Mouse (Mus musculus) embryo, embryonic 10 days (tissue): Measurements from ENCODE around the gene Cct7.
A peak's percentile ranks its signal among the peaks of the same experiment; 100 is the strongest.

Source experiments
- DNase-seq: peaks from one replicate; pipeline ENCODE4 v3.0.0-alpha.2; 2015; ENCODE audit warnings: low spot score

Gene Cct7

DNA sequence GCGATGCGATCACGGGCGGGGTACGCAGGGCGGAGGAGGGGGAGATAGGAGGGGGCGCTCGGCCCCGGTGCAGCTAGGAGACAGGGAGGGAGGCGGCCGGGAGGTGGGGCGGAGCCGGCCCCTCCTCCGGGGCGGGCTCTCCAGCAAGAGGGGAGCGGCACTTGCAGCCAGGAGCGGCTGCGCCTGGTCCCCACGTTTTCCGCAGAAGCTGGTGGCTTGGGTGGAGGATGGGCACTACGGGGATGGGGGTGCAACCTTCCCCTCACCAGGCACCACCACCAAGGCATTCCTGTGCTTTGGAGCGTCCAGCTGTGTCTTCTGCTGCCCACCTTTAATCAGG, 51.6 kb downstream of the Cct7 start, which contains the start of gene Fbxo41:
Gene Fbxo41 (minus strand): TSS at position 84 of the 340 bp plus-strand sequence.
- peak; percentile 34 for DNase-seq

DNA sequence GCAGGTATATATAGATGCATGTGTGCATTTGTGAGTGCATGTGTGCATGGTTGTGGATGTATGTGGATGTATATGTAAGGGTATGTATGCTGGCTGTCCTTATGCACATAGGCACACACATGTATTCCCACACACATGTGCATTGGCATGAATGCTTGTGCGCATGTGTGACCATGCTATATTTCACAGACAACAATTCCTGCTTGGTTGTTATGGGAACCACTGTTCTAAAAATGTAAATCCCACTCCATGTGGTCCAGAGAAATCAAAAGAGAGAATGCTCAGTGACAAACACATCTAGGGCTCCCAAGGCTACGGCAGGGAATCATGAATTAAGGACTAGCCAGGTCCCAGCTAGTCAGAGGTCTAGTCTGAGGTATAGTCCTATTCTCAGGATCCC, 53.6 kb downstream of the Cct7 start:
- DNase-seq: no peak

DNA sequence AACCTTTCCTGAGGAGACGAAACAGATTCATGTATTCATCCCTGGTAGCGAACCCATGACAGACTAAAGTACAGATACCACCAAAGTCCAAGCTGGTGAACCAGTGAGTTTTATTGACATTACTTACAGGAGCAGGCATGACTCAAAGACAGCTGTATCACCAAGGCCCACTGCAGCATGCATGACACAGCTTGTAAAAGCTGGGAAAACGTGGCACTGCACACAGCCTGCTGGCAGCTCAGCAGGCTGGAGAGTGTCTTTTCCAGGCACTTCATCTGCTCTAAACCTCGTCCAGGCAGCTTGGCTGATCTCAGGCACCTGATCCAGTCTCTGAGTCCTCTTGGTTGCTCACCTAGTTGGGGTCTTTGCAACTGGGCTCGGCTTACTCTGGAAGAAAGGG, 57.3 kb downstream of the Cct7 start:
- DNase-seq: no peak

DNA sequence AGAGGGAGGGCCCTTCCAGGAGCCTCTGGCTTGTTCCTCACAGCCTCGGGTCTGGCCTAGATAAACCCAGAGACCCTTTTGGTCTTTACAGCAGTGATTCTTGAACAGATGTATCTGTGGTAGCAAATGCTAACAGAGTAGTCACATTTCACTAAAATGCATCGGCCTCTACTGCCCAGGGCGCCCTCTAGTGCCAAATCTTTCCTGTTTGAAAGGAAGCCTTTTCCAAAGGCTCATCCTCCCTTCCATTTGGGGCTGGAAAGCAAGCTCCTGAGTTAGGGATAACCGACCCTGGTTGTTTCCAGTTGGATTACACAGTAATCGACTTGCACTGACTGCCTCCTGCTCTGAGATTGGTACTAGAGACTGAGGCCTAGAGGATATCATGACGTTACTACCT, 59.2 kb downstream of the Cct7 start:
- DNase-seq: peak; percentile 82

DNA sequence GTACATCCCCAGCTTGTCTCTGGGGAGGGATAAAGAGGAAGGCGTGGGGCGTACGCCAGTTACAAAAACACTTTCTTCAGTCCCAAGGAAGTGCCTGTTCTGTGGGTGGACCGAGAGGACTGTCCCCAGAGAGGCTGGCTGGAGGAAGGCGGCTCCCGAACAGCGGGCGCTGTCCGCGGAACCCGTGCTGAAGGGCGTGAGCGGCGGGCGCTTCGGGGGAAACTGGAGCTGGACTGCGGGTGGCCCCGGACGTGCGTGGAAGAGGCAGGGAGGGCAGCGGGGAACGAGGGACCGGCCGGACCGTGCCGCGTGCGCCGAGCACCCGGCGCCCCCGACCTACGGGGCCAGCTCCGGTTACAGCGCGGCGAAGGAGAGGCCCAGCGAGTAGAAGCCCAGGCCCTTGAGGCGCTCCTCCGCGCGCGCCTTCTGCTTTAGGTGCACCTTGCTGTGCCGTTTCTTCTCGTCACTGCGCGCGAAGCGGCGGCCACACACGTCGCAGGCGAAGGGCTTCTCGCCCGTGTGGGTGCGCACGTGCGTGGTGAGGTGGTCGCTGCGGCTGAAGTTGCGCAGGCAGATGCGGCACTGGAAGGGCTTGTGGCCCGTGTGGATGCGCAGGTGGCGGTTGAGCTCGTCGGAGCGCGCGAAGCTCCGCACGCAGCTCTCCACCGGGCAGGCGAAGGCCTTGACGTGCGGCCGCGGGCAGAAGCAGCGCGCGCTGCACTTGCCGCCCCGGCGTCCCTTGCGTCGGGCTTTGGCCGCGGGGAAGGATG, 60.2 kb downstream of the Cct7 start:
- DNase-seq: peak; percentile 67

DNA sequence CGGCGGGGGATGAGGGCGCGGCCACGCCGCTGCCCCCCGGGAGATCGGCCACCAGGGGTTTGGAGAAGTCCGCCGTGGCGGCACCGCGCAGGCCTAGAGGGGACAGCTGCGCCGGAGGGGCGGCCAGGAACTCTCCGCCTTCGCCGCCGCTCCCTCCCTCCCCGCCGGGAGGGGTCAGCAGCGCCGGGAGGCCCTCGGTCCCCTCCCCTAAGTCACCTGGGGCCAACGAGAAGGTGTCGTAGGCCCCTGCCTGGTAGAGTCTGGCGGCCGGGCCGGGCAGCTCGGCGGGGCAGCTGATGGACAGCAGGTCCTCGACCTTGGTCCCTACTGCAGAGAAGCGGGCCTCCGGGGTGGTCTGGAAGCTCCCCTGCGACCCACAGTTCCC, 60.7 kb downstream of the Cct7 start:
- DNase-seq: no peak

DNA sequence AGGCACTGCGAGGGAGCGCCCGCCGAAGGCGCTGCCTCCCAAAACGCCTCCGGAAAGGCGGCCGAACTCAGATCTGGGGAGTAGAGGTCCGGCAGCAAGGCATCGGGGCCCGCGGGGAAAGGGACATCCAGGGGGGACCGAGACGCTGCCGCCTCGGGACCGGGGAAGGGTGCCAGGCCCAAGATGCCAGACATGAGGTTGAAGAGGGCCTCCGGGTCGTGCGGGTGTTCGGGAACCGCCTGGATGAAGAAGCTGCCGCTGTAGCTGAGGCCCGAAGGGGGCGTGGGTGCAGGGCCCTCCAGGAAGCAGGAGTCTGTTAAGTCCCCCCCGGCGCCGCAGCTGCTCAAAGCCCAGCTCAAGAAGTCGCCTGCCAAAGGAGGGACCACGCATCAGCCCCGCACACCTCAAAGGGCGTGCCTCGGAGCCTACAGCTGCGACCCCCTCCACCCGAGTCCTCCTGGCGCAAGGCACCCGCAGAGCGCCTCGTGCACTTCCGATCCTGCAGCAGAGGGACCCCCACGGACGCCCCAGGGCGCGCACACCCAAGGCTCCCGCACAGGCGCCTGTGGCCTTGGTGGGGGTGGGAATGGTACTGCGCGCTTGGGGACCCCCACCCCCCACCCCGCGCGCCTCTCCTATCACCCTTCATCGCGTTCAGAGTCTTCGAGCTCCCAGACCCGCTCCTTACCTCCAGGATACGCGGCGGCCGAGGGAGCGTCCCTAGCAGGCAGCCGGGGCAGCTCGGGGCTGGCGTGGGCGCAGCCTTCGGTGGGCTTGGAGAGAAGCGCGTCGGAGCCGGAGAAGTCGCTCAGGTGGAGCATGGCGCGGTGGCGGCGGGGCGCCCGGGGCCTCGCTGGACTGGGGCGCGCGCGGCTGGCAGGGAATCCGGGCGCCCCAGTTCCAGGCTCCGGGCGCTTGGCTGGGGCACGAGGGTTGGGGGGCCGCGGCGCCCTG, 61.5 kb downstream of the Cct7 start:
- peak; percentile 32 for DNase-seq

DNA sequence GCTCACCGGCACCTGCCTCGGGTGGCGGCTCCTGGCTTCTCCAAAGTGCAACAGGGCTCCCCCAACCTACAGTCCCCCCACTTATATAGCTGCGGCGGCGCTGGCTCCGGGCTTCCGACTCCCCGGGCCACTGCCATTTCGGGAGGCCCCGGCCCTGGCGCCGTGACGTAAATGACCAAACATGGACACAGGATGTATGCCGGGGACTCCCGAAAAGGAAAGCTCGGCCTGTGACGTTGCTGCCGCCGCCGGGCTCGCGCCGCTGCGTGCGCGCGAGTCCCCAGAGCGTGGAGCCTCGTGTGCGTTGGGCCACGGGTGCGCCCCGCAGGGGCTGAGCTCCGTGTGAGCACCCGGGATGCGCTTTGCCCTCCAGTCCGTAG, 62.2 kb downstream of the Cct7 start, which contains the start of gene Egr4:
Gene Egr4 (minus strand): TSS at position 59 of the 380 bp plus-strand sequence.
- peak; percentile 79 for DNase-seq

DNA sequence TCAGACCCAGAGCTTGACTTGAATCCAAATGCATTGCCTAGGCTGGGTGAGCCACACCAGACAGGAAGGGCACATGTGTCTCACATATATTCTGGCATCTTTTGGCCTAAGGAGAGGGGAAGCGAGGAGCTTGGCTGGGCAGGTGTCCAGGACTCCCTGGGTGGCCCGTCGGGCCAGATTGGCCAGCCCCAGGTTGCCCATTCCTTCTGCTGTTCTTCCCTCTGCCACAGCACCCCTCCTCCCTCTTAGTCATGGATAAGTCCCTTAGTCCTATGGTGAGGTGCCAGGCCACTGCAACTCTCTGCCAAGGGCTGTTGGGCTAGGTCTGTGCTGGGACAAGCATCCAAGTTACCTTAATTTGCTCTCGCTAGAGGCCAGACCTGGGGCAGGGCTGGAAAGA, 64.6 kb downstream of the Cct7 start:
- no peak for DNase-seq
